Mouse (Mus musculus) activated CD4-positive, CD25-positive, alpha-beta regulatory T cell, adult 4 months (primary cell): ENCODE measurements around the gene Lrrtm3. TPM values are rescaled to one million over a fixed set of nuclear protein-coding genes. Genes with fewer than 3 reads are reported as not detected.

Experiments
- ATAC-seq: one replicate; pipeline ENCODE4 v1.8.0; 2017
- polyA plus RNA-seq, 2 experiments: library from polyadenylated mRNA; unstranded; fragments of 100-300 nt; shearing (Covaris generic); gene quantifications; one replicate each; pipeline ENCODE4 v1.2.1; 2017

Lrrtm3 gene
- polyA plus RNA-seq, result not detected

- no peak for ATAC-seq
Measured at GRCm38 (mm10) chr10:64089680-64090460, at the start of gene Lrrtm3. Lrrtm3 (minus strand) TSS chr10:64090277.

GRCm38 (mm10) chr10:64135481-64135880, 45.4 kb upstream of the Lrrtm3 start:
- ATAC-seq, result no peak

GRCm38 (mm10) chr10:64133461-64133860, 43.4 kb upstream of the Lrrtm3 start:
- ATAC-seq, result no peak

GRCm38 (mm10) chr10:64130397-64131150, 40.5 kb upstream of the Lrrtm3 start:
- ATAC-seq, result no peak

- ATAC-seq, result no peak
Measured at GRCm38 (mm10) chr10:64118833-64119232, 28.8 kb upstream of the Lrrtm3 start.

GRCm38 (mm10) chr10:64115246-64115645, 25.2 kb upstream of the Lrrtm3 start:
- ATAC-seq, result no peak

GRCm38 (mm10) chr10:64096532-64096931, 6.5 kb upstream of the Lrrtm3 start:
- no peak for ATAC-seq

- ATAC-seq, result no peak
Measured at GRCm38 (mm10) chr10:64088774-64089460, 1.2 kb downstream of the Lrrtm3 start.

- no peak for ATAC-seq
Measured at GRCm38 (mm10) chr10:64087936-64088773, 1.9 kb downstream of the Lrrtm3 start.

- ATAC-seq, result no peak
Measured at GRCm38 (mm10) chr10:64087521-64087920, 2.6 kb downstream of the Lrrtm3 start.

GRCm38 (mm10) chr10:64086567-64087391, 3.3 kb downstream of the Lrrtm3 start:
- ATAC-seq, result no peak

- no peak for ATAC-seq
Measured at GRCm38 (mm10) chr10:64086183-64086566, 3.9 kb downstream of the Lrrtm3 start.

GRCm38 (mm10) chr10:64084465-64084864, 5.6 kb downstream of the Lrrtm3 start:
- ATAC-seq, result no peak

- no peak for ATAC-seq
Measured at GRCm38 (mm10) chr10:64083813-64084212, 6.3 kb downstream of the Lrrtm3 start.

GRCm38 (mm10) chr10:64082345-64082744, 7.7 kb downstream of the Lrrtm3 start:
- ATAC-seq, result no peak

- ATAC-seq, result no peak
Measured at GRCm38 (mm10) chr10:64076410-64077052, 13.5 kb downstream of the Lrrtm3 start.

GRCm38 (mm10) chr10:64075944-64076343, 14.1 kb downstream of the Lrrtm3 start:
- ATAC-seq, result no peak

GRCm38 (mm10) chr10:64063704-64064103, 26.4 kb downstream of the Lrrtm3 start:
- ATAC-seq, result no peak

GRCm38 (mm10) chr10:64049946-64050345, 40.1 kb downstream of the Lrrtm3 start:
- no peak for ATAC-seq

GRCm38 (mm10) chr10:64049151-64049550, 40.9 kb downstream of the Lrrtm3 start:
- no peak for ATAC-seq

- ATAC-seq, result no peak
Measured at GRCm38 (mm10) chr10:64041892-64042291, 48.2 kb downstream of the Lrrtm3 start.
